Comparison of ENCODE assay signal across 8 mouse cellular contexts in the genomic region with DNA sequence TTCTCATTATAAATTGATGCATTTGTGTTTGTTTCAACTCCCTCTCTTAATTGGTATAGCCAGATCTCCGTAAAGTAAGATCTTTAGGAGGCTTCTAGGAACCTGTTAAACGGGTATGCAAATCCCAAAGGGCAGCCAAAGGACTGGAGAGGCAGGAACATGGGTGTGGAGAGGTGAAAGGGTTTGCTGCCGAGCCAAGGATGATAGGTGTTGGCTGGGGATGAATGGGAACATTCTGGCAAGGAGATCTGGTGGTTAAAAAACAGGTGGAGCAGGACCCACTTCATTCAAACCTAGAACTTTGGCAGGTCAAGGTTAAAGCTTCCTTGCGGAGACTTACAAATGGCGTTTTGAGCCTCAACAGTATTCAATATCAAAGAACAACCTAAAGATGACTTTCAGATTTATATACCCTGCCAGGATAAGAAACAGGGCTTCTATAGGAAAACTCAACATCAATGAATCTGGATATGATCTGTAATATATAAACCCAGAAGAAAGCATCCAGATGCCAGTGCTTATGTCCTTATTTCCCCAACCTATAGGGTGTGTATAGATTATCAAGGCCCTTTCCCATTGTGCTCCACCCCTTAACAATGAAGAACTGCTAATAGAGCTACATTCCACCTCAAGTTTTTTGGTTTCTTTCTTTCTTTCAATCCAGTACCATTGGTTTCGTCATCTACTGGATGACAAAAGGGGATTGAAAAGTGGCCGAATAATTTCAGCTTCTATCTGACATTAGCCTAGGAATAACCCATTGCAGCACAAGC. TPM values are rescaled to one million over a fixed set of nuclear protein-coding genes. Genes with fewer than 3 reads are reported as not detected.
A peak's percentile ranks its signal among the peaks of the same experiment; 100 is the strongest.
DNase-seq lines count a peak whose midpoint lies in the region; ATAC-seq and TF ChIP-seq lines count a peak whose summit lies in the region.

No protein-coding gene starts in this region.

- no peak for TF ChIP-seq CTCF in testis, adult 2 months (IDR thresholded peaks at IDR 0.05; ENCODE audit: control insufficient read depth, insufficient read depth, insufficient replicate concordance, low read depth, low read length)
- no peak for TF ChIP-seq CTCF in stomach, postnatal 0 days (IDR thresholded peaks at IDR 0.05; ENCODE audit: low read depth)

- WGBS in forebrain, embryonic 14.5 days: 27% methylated on average over 7 of the region's 7 CpGs
- 39% methylated on average over 7 of the region's 7 CpGs for WGBS in limb, embryonic 14.5 days
- 45% methylated on average over 7 of the region's 7 CpGs for WGBS in stomach, postnatal 0 days

- H3K9me3 ChIP-seq in forebrain, embryonic 14.5 days (replicated peaks; ENCODE audit: control insufficient read depth, low read length): no peaks in the 10 kb centered on the region
- H3K9me3 ChIP-seq in limb, embryonic 14.5 days (ENCODE audit: control insufficient read depth, low read length): no peaks in the 10 kb centered on the region
- no peaks in the 10 kb centered on the region for H3K9me3 ChIP-seq in stomach, postnatal 0 days (ENCODE audit: control insufficient read depth, low read length)

- H3K4me3 ChIP-seq in testis, adult 2 months (ENCODE audit: control insufficient read depth, low read depth, low read length): peak overlapping the region; percentile 74
- peak overlapping the region; percentile 68 for H3K4me3 ChIP-seq in forebrain, embryonic 14.5 days (ENCODE audit: low read depth, low read length)
- no peak overlapping the region for H3K4me3 ChIP-seq in limb, embryonic 14.5 days (replicated peaks; ENCODE audit: low read length)
- H3K4me3 ChIP-seq in stomach, postnatal 0 days (ENCODE audit: low read depth, low read length): no peak overlapping the region

- DNase-seq in testis, postnatal 10 days (ENCODE audit: low spot score): no peak
- peak; percentile 15 for DNase-seq in forebrain, embryonic 14.5 days (ENCODE audit: low spot score)
- DNase-seq in limb, embryonic 14.5 days (ENCODE audit: low spot score): no peak
- DNase-seq in stomach, postnatal 0 days (ENCODE audit: low spot score): peak; percentile 66
- DNase-seq in thymus, postnatal 0 days (ENCODE audit: low spot score): no peak
- DNase-seq in retina, postnatal 1 day: no peak

- no peaks in the 10 kb centered on the region for H3K27me3 ChIP-seq in testis, adult 2 months (ENCODE audit: control insufficient read depth, insufficient read depth, low read length)
- H3K27me3 ChIP-seq in forebrain, embryonic 14.5 days (replicated peaks; ENCODE audit: control insufficient read depth, insufficient read depth, low read length): no peaks in the 10 kb centered on the region
- no peaks in the 10 kb centered on the region for H3K27me3 ChIP-seq in limb, embryonic 14.5 days (ENCODE audit: control insufficient read depth, insufficient read depth, low read length)
- no peaks in the 10 kb centered on the region for H3K27me3 ChIP-seq in stomach, postnatal 0 days (ENCODE audit: control insufficient read depth, insufficient read depth, low read length)

- peak overlapping the region; percentile 79; the same call in 1 of the 2 replicates for H3K9ac ChIP-seq in forebrain, embryonic 14.5 days (ENCODE audit: low read length)
- no peak overlapping the region for H3K9ac ChIP-seq in limb, embryonic 14.5 days (ENCODE audit: low read depth, low read length, severe bottlenecking)
- H3K9ac ChIP-seq in stomach, postnatal 0 days (ENCODE audit: low read length): no peak overlapping the region

- H3K27ac ChIP-seq in testis, adult 2 months (ENCODE audit: control insufficient read depth, insufficient read depth, low read depth, low read length): no peak overlapping the region
- H3K27ac ChIP-seq in forebrain, embryonic 14.5 days (ENCODE audit: low read depth, low read length): peak overlapping the region; percentile 93
- H3K27ac ChIP-seq in limb, embryonic 14.5 days (replicated peaks; ENCODE audit: low read depth, low read length): peak overlapping the region; percentile 93; the same call in 1 of the 2 replicates
- H3K27ac ChIP-seq in stomach, postnatal 0 days (replicated peaks): peak overlapping the region; percentile 91

- no peak for ATAC-seq in forebrain, embryonic 14.5 days
- no peak for ATAC-seq in limb, embryonic 14.5 days (ENCODE audit: low FRiP score, low read depth)
- ATAC-seq in stomach, postnatal 0 days (ENCODE audit: low FRiP score, low TSS enrichment): peak; percentile 48
- no peak for ATAC-seq in granulocyte monocyte progenitor cell, adult 5-6 weeks (replicated peaks; ENCODE audit: poor library complexity, severe bottlenecking)

- peak overlapping the region; percentile 72 for H3K4me2 ChIP-seq in forebrain, embryonic 14.5 days (ENCODE audit: low read length)
- H3K4me2 ChIP-seq in limb, embryonic 14.5 days (replicated peaks; ENCODE audit: low read depth, low read length, severe bottlenecking): peak overlapping the region; percentile 50
- peak overlapping the region; percentile 53 for H3K4me2 ChIP-seq in stomach, postnatal 0 days (replicated peaks; ENCODE audit: low read depth)

- TF ChIP-seq POLR2A in testis, adult 2 months (IDR thresholded peaks at IDR 0.05; ENCODE audit: control insufficient read depth, low read depth, low read length): no peak
- TF ChIP-seq POLR2A in limb, embryonic 14.5 days (IDR thresholded peaks at IDR 0.05; ENCODE audit: borderline replicate concordance, extremely low read depth, insufficient read depth, insufficient read length): no peak

- H3K36me3 ChIP-seq in testis, adult 2 months (ENCODE audit: control insufficient read depth, insufficient read depth, low read length): no peaks in the 10 kb centered on the region
- H3K36me3 ChIP-seq in forebrain, embryonic 14.5 days (ENCODE audit: control insufficient read depth, insufficient read depth, low read length): peaks cover 6% of the 10 kb centered on the region
- peaks cover 1% of the 10 kb centered on the region for H3K36me3 ChIP-seq in limb, embryonic 14.5 days (ENCODE audit: control insufficient read depth, insufficient read depth, low read length)
- H3K36me3 ChIP-seq in stomach, postnatal 0 days (ENCODE audit: control insufficient read depth, insufficient read depth, low read length): no peaks in the 10 kb centered on the region

- TF ChIP-seq EP300 in stomach, postnatal 0 days (optimal IDR thresholded peaks at IDR 0.05): peak; percentile 78

- peaks cover 2% of the 10 kb centered on the region for H3K4me1 ChIP-seq in testis, adult 2 months (ENCODE audit: control insufficient read depth, insufficient read depth, low read length)
- H3K4me1 ChIP-seq in forebrain, embryonic 14.5 days (ENCODE audit: control insufficient read depth, insufficient read depth, low read length): peaks cover 17% of the 10 kb centered on the region
- peaks cover 20% of the 10 kb centered on the region for H3K4me1 ChIP-seq in limb, embryonic 14.5 days (ENCODE audit: control insufficient read depth, insufficient read depth, low read length)
- H3K4me1 ChIP-seq in stomach, postnatal 0 days (replicated peaks; ENCODE audit: control insufficient read depth, insufficient read depth): no peaks in the 10 kb centered on the region

RNA-seq across cellular contexts. Expression of a gene that starts 0.9 kb away (rescaled TPM):
- polyA plus RNA-seq in testis, adult 2 months (2012; rRNA removed): 193 and 198 TPM in 2 replicates
- 30.6 and 34.0 TPM in 2 replicates for polyA plus RNA-seq in forebrain, embryonic 14.5 days (2014; fragmentation: Nextera tagmentation; extraction: Ambion mirVana)
- polyA plus RNA-seq in limb, embryonic 14.5 days (2012; rRNA removed): 57.3 and 78.6 TPM in 2 replicates
- 24.5 and 27.8 TPM in 2 replicates for polyA plus RNA-seq in limb, embryonic 14.5 days (2014; fragmentation: Nextera tagmentation; extraction: Ambion mirVana)
- polyA plus RNA-seq in stomach, postnatal 0 days (2015; fragmentation: Nextera tagmentation; extraction: Ambion mirVana): 5.3 and 6.1 TPM in 2 replicates
- 6.9 and 11.8 TPM in 2 replicates for total RNA-seq in granulocyte monocyte progenitor cell, adult 5-6 weeks (2014; fragmentation: Nextera tagmentation)
- 3.5 and 4.5 TPM in 2 replicates for total RNA-seq in granulocyte monocyte progenitor cell, adult 5-6 weeks (2017)
- 10.0 and 10.1 TPM in 2 replicates for polyA plus RNA-seq in thymus, postnatal 0 days (2015; fragmentation: Nextera tagmentation; extraction: Ambion mirVana)

RNA-seq across cellular contexts. Expression of a gene that starts 32.7 kb away (rescaled TPM):
- polyA plus RNA-seq in testis, adult 2 months (2012; rRNA removed): 19.8 and 24.3 TPM in 2 replicates
- polyA plus RNA-seq in forebrain, embryonic 14.5 days (2014; fragmentation: Nextera tagmentation; extraction: Ambion mirVana): 63.1 and 63.3 TPM in 2 replicates
- polyA plus RNA-seq in limb, embryonic 14.5 days (2012; rRNA removed): 58.9 and 62.6 TPM in 2 replicates
- polyA plus RNA-seq in limb, embryonic 14.5 days (2014; fragmentation: Nextera tagmentation; extraction: Ambion mirVana): 84.2 and 89.6 TPM in 2 replicates
- polyA plus RNA-seq in stomach, postnatal 0 days (2015; fragmentation: Nextera tagmentation; extraction: Ambion mirVana): 103 and 111 TPM in 2 replicates
- 209 and 230 TPM in 2 replicates for total RNA-seq in granulocyte monocyte progenitor cell, adult 5-6 weeks (2014; fragmentation: Nextera tagmentation)
- total RNA-seq in granulocyte monocyte progenitor cell, adult 5-6 weeks (2017): 490 and 513 TPM in 2 replicates
- polyA plus RNA-seq in thymus, postnatal 0 days (2015; fragmentation: Nextera tagmentation; extraction: Ambion mirVana): 136 and 144 TPM in 2 replicates

RNA-seq across cellular contexts. Expression of a gene that starts 58.5 kb away (rescaled TPM):
- polyA plus RNA-seq in testis, adult 2 months (2012; rRNA removed): 0.16 and 0.18 TPM in 2 replicates
- 0.32 and 0.70 TPM in 2 replicates for polyA plus RNA-seq in forebrain, embryonic 14.5 days (2014; fragmentation: Nextera tagmentation; extraction: Ambion mirVana)
- polyA plus RNA-seq in limb, embryonic 14.5 days (2012; rRNA removed): 0.05 and 0.12 TPM in 2 replicates
- polyA plus RNA-seq in limb, embryonic 14.5 days (2014; fragmentation: Nextera tagmentation; extraction: Ambion mirVana): 0.28 TPM in 1 of 2 replicates, not detected in the other
- polyA plus RNA-seq in stomach, postnatal 0 days (2015; fragmentation: Nextera tagmentation; extraction: Ambion mirVana): 0.08 and 0.15 TPM in 2 replicates
- not detected in 2 replicates for total RNA-seq in granulocyte monocyte progenitor cell, adult 5-6 weeks (2014; fragmentation: Nextera tagmentation)
- not detected in 2 replicates for total RNA-seq in granulocyte monocyte progenitor cell, adult 5-6 weeks (2017)
- 0.53 and 0.55 TPM in 2 replicates for polyA plus RNA-seq in thymus, postnatal 0 days (2015; fragmentation: Nextera tagmentation; extraction: Ambion mirVana)

Comparison
In these comparisons a context has a peak if more than half of its experiments do, and no peak if none do; other contexts are left out.
1. H3K4me3 ChIP-seq: peak in testis, adult 2 months (single experiment) and forebrain, embryonic 14.5 days (single experiment); none in limb, embryonic 14.5 days (single experiment) and stomach, postnatal 0 days (single experiment).
2. DNase-seq: peak in forebrain, embryonic 14.5 days (single experiment) and stomach, postnatal 0 days (single experiment); none in testis, postnatal 10 days (single experiment), limb, embryonic 14.5 days (single experiment), thymus, postnatal 0 days (single experiment) and retina, postnatal 1 day (single experiment).
3. Peak in every context shown above with its lines, with median percentiles within 50 percentile points of each other: H3K4me2 ChIP-seq.